10 mouse cellular contexts compared by ENCODE assay signal in genomic region chr1:34579782-34580356, GRCm38 (mm10). TPM values are rescaled to one million over a fixed set of nuclear protein-coding genes. Genes with fewer than 3 reads are reported as not detected.
DNase-seq lines count a peak whose midpoint lies in the region; ATAC-seq and TF ChIP-seq lines count a peak whose summit lies in the region.
"Had no signal": no experiment of that assay in that cellular context is flagged by ENCODE, and none has a peak within 500 bp of the region (broad histone marks: within the 10 kb centered on the region; RNA-seq: fewer than 3 reads in every experiment).

No protein-coding gene starts in this region.

- no peak overlapping the region for H3K27ac ChIP-seq in heart, embryonic 11.5 days (ENCODE audit: low read depth, low read length)
- no peak overlapping the region for H3K27ac ChIP-seq in ES-Bruce4 (ENCODE audit: insufficient read depth, low read length)
- peak overlapping the region; percentile 83 for H3K27ac ChIP-seq in forebrain, embryonic 15.5 days (replicated peaks)
- H3K27ac ChIP-seq in limb, embryonic 15.5 days: no peak overlapping the region

- peaks cover 22% of the 10 kb centered on the region for H3K27me3 ChIP-seq in heart, embryonic 11.5 days (ENCODE audit: control insufficient read depth, insufficient read depth, low read length)
- H3K27me3 ChIP-seq in ES-Bruce4 (ENCODE audit: control insufficient read depth, insufficient read depth, low read length, poor library complexity, severe bottlenecking): no peaks in the 10 kb centered on the region; the same call in 1 of the 2 replicates
- peaks cover 13% of the 10 kb centered on the region for H3K27me3 ChIP-seq in forebrain, embryonic 15.5 days
- peaks cover 30% of the 10 kb centered on the region for H3K27me3 ChIP-seq in limb, embryonic 15.5 days

- ATAC-seq in heart, embryonic 11.5 days (replicated peaks; ENCODE audit: insufficient number of reproducible peaks, low FRiP score, low TSS enrichment): 0 out of 2 replicates have a peak, but pooled peaks have one; percentile 22
- peak; percentile 47 for ATAC-seq in forebrain, embryonic 15.5 days (replicated peaks)
- ATAC-seq in limb, embryonic 15.5 days (ENCODE audit: insufficient number of reproducible peaks, low FRiP score, low TSS enrichment, low read depth): peak; percentile 63

- no peak for TF ChIP-seq POLR2A in ES-Bruce4 (IDR thresholded peaks at IDR 0.05; ENCODE audit: insufficient read depth, low read length)

- TF ChIP-seq EP300 in ES-Bruce4 (IDR thresholded peaks at IDR 0.05; ENCODE audit: insufficient read depth, low read depth, low read length): no peak

- no peak for DNase-seq in heart, postnatal 10 days
- DNase-seq in urinary bladder, postnatal 14 days (ENCODE audit: low spot score): no peak
- DNase-seq in adrenal gland, adult (ENCODE audit: inconsistent age in 2 of 2, low spot score in 1 of 2): no peak
- DNase-seq in adrenal gland, postnatal 4 days (ENCODE audit: low spot score in 2 of 2): no peak

- H3K4me2 ChIP-seq in heart, embryonic 11.5 days: peak overlapping the region; percentile 84
- peak overlapping the region; percentile 85 for H3K4me2 ChIP-seq in forebrain, embryonic 15.5 days (replicated peaks)
- peak overlapping the region; percentile 75 for H3K4me2 ChIP-seq in limb, embryonic 15.5 days

- no peak overlapping the region for H3K9ac ChIP-seq in heart, embryonic 11.5 days (ENCODE audit: low read depth, low read length)
- H3K9ac ChIP-seq in ES-Bruce4 (ENCODE audit: low read depth, poor library complexity, severe bottlenecking): no peak overlapping the region
- H3K9ac ChIP-seq in forebrain, embryonic 15.5 days (replicated peaks): peak overlapping the region; percentile 78
- no peak overlapping the region for H3K9ac ChIP-seq in limb, embryonic 15.5 days

- TF ChIP-seq CTCF in ES-Bruce4 (IDR thresholded peaks at IDR 0.05; ENCODE audit: low read depth, low read length): no peak

- WGBS in heart, embryonic 11.5 days (ENCODE audit: insufficient replicate concordance): 4% methylated on average over 18 of the region's 18 CpGs
- WGBS in forebrain, embryonic 15.5 days: under 1% methylated on average over 18 of the region's 18 CpGs
- WGBS in limb, embryonic 15.5 days: 2% methylated on average over 18 of the region's 18 CpGs

- H3K9me3 ChIP-seq in heart, embryonic 11.5 days (replicated peaks; ENCODE audit: control insufficient read depth, low read length): no peaks in the 10 kb centered on the region
- no peaks in the 10 kb centered on the region for H3K9me3 ChIP-seq in ES-Bruce4 (replicated peaks; ENCODE audit: control insufficient read depth, insufficient read depth, low read length, poor library complexity, severe bottlenecking)
- no peaks in the 10 kb centered on the region for H3K9me3 ChIP-seq in forebrain, embryonic 15.5 days
- H3K9me3 ChIP-seq in limb, embryonic 15.5 days: no peaks in the 10 kb centered on the region

- no peaks in the 10 kb centered on the region for H3K36me3 ChIP-seq in heart, embryonic 11.5 days (ENCODE audit: control insufficient read depth, insufficient read depth, low read length)
- H3K36me3 ChIP-seq in ES-Bruce4 (ENCODE audit: control insufficient read depth, insufficient read depth, low read length, poor library complexity, severe bottlenecking): no peaks in the 10 kb centered on the region
- no peaks in the 10 kb centered on the region for H3K36me3 ChIP-seq in forebrain, embryonic 15.5 days
- no peaks in the 10 kb centered on the region for H3K36me3 ChIP-seq in limb, embryonic 15.5 days

- H3K4me3 ChIP-seq in heart, embryonic 11.5 days (ENCODE audit: low read depth, low read length): peak overlapping the region; percentile 48
- peak overlapping the region; percentile 53 for H3K4me3 ChIP-seq in ES-Bruce4 (ENCODE audit: low read depth, low read length)
- H3K4me3 ChIP-seq in forebrain, embryonic 15.5 days: peak overlapping the region; percentile 56
- peak overlapping the region; percentile 36 for H3K4me3 ChIP-seq in limb, embryonic 15.5 days
- H3K4me3 ChIP-seq: erythroblast, embryonic 14.5 days had no signal

- H3K4me1 ChIP-seq in heart, embryonic 11.5 days (ENCODE audit: control insufficient read depth, insufficient read depth, low read length): peaks cover 9% of the 10 kb centered on the region
- H3K4me1 ChIP-seq in ES-Bruce4 (ENCODE audit: control insufficient read depth, insufficient read depth, low read length): peaks cover 4% of the 10 kb centered on the region
- peaks cover 45% of the 10 kb centered on the region for H3K4me1 ChIP-seq in forebrain, embryonic 15.5 days
- peaks cover 10% of the 10 kb centered on the region for H3K4me1 ChIP-seq in limb, embryonic 15.5 days

- intact Hi-C loops in heart, postnatal 10 days (cut with DNase I): no loop called here

RNA-seq across cellular contexts. Expression of gene Amer3, which starts 0.4 kb away (rescaled TPM):
- polyA plus RNA-seq in heart, embryonic 11.5 days (2014; fragmentation: Nextera tagmentation; extraction: Ambion mirVana): 0.06 TPM in 1 of 2 replicates, not detected in the other
- total RNA-seq in heart, postnatal 10 days (2021): not detected
- not detected in 2 replicates for polyA plus RNA-seq in ES-Bruce4 (2011; ENCODE audit: insufficient read depth, insufficient read length, low read depth, missing spikeins)
- 24.0 and 24.2 TPM in 2 replicates for polyA plus RNA-seq in forebrain, embryonic 15.5 days (2015; fragmentation: Nextera tagmentation; extraction: Ambion mirVana)
- 0.09 TPM in 1 of 2 replicates, not detected in the other for polyA plus RNA-seq in limb, embryonic 15.5 days (2015; fragmentation: Nextera tagmentation; extraction: Ambion mirVana)
- total RNA-seq in adrenal gland, postnatal 4 days (2021): 1 to 10 TPM; 1.7 to 1.8 TPM
- polyA plus RNA-seq: erythroblast, embryonic 14.5 days; small intestine, adult 2 months had no signal

RNA-seq across cellular contexts. Expression of gene Prss40, which starts 19.1 kb away (rescaled TPM):
- not detected in 2 replicates for polyA plus RNA-seq in heart, embryonic 11.5 days (2014; fragmentation: Nextera tagmentation; extraction: Ambion mirVana)
- not detected for total RNA-seq in heart, postnatal 10 days (2021)
- not detected in 2 replicates for polyA plus RNA-seq in ES-Bruce4 (2011; ENCODE audit: insufficient read depth, insufficient read length, low read depth, missing spikeins)
- polyA plus RNA-seq in forebrain, embryonic 15.5 days (2015; fragmentation: Nextera tagmentation; extraction: Ambion mirVana): not detected in 2 replicates
- 0.14 TPM in 1 of 2 replicates, not detected in the other for polyA plus RNA-seq in limb, embryonic 15.5 days (2015; fragmentation: Nextera tagmentation; extraction: Ambion mirVana)
- not detected for total RNA-seq in adrenal gland, postnatal 4 days (2021)
- polyA plus RNA-seq: erythroblast, embryonic 14.5 days; small intestine, adult 2 months had no signal

RNA-seq across cellular contexts. Expression of gene Cfc1, which starts 44.4 kb away (rescaled TPM):
- polyA plus RNA-seq in heart, embryonic 11.5 days (2014; fragmentation: Nextera tagmentation; extraction: Ambion mirVana): 0.50 and 1.00 TPM in 2 replicates
- total RNA-seq in heart, postnatal 10 days (2021): not detected
- 1.8 and 2.2 TPM in 2 replicates for polyA plus RNA-seq in ES-Bruce4 (2011; ENCODE audit: insufficient read depth, insufficient read length, low read depth, missing spikeins)
- not detected in 2 replicates for polyA plus RNA-seq in forebrain, embryonic 15.5 days (2015; fragmentation: Nextera tagmentation; extraction: Ambion mirVana)
- 0.96 TPM in 2 replicates for polyA plus RNA-seq in limb, embryonic 15.5 days (2015; fragmentation: Nextera tagmentation; extraction: Ambion mirVana)
- total RNA-seq in adrenal gland, postnatal 4 days (2021): not detected
- polyA plus RNA-seq: erythroblast, embryonic 14.5 days; small intestine, adult 2 months had no signal

Comparison
In these comparisons a context has a peak if more than half of its experiments do, and no peak if none do; other contexts are left out.
1. RNA of gene Amer3, which starts 0.4 kb away (polyA plus RNA-seq): 24.0 to 24.2 TPM in forebrain, embryonic 15.5 days; not detected in ES-Bruce4, 0.09 TPM in limb, embryonic 15.5 days and 0.06 TPM in heart, embryonic 11.5 days; every median in the first group is over 10 times any median in the second.
2. Peak in every context shown above with its lines, with median percentiles within 50 percentile points of each other: ATAC-seq, H3K4me2 ChIP-seq and H3K4me3 ChIP-seq.